Mouse (Mus musculus): Measurements from ENCODE around the gene Lypd5. TPM values are rescaled to one million over a fixed set of nuclear protein-coding genes. Genes with fewer than 3 reads are reported as not detected.

Lypd5 gene
- total RNA-seq, 1 experiment: not detected

DNA sequence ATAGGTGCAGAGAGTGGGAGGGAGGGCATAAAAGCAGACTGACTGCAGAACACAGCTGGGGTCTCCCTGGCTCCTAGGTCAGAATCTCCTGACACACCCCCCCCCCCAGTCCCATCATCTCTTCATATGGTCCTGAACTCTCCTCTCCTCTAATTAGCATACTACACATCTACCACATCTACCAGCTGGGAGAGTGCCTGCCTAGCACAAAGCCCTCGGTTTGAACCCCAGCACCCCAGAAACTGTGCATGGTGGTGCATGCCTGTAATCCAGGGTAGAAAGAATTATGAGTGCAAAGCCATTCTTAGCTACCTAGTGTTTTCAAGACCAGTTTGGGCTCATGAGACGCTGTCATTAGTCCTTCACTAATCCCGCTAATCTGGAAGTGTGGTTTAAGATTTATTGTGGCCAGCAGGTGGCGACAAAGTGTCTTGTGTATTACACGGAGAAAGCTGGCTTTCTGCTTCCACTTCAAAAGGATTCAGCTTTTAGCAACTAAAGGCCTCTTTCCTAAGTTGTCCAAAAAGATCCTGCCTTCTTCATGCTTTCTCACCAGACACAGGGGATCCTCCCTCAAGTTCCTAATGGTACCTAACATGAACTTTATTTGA, 13.2 kb upstream of the Lypd5 start:
- Histone ChIP-seq H3K36me3 (ENCODE audit: control insufficient read depth, insufficient read depth, low read length, poor library complexity, severe bottlenecking) (no peaks in the 10 kb centered on the region), H3K9me3 (ENCODE audit: control insufficient read depth, insufficient read depth, low read depth, low read length) (no peaks in the 10 kb centered on the region), H3K4me1 (ENCODE audit: control insufficient read depth in 2 of 2, insufficient read depth in 2 of 2, low read length in 2 of 2, poor library complexity in 1 of 2) (no peaks in the 10 kb centered on the region), H3K4me3 (ENCODE audit: insufficient read depth in 1 of 2, low read depth in 1 of 2, low read length in 2 of 2, poor library complexity in 1 of 2, severe bottlenecking in 1 of 2) (no peak overlapping the region), H3K9ac (ENCODE audit: insufficient read depth, low read depth, low read length, poor library complexity, severe bottlenecking) (no peak overlapping the region), H3K27ac (ENCODE audit: insufficient read depth, low read depth, low read length, poor library complexity, severe bottlenecking) (no peak overlapping the region)
- TF ChIP-seq ZC3H11A (IDR thresholded peaks at IDR 0.05; ENCODE audit: borderline replicate concordance, low read depth, low read length) (no peak), CHD2 (IDR thresholded peaks at IDR 0.05; ENCODE audit: low read depth, low read length) (no peak), ZNF384 (IDR thresholded peaks at IDR 0.05; ENCODE audit: low read depth, low read length) (no peak), HCFC1 (IDR thresholded peaks at IDR 0.05; ENCODE audit: borderline replicate concordance, insufficient read depth, low read length) (no peak), MAFK (IDR thresholded peaks at IDR 0.05; ENCODE audit: insufficient read depth, low read depth, low read length) (no peak)
- DNase-seq (ENCODE audit: low read depth, low spot score): peak; percentile 60
- in situ Hi-C loops (cut with MboI; ENCODE audit: low sequenced_read_pairs in 2 of 2, unreplicated experiment in 2 of 2): no loop called here

DNA sequence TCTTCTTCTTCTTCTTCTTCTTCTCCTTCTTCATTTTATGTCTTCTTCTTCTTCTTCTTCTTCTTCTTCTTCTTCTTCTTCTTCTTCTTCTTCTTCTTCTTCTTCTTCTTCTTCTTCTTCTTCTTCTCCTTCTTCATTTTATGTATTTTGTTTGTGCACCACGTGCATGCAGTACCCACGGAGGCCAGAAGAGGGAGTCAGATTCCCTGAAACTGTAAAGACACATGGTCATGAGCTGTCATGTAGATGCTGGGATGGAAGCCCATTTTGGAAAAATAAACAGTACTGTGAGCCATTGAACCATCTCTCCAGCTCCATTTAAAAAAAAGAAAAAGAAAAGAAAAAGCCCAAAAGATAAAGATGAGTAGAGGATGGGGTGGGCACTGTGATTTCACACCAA, 10.8 kb upstream of the Lypd5 start:
- no peak overlapping the region for H3K4me3 ChIP-seq (ENCODE audit: insufficient read depth in 1 of 2, low read depth in 1 of 2, low read length in 2 of 2, poor library complexity in 1 of 2, severe bottlenecking in 1 of 2)
- TF ChIP-seq MAFK (IDR thresholded peaks at IDR 0.05; ENCODE audit: insufficient read depth, low read depth, low read length) (no peak), ZNF384 (IDR thresholded peaks at IDR 0.05; ENCODE audit: low read depth, low read length) (no peak), ZC3H11A (IDR thresholded peaks at IDR 0.05; ENCODE audit: borderline replicate concordance, low read depth, low read length) (no peak), HCFC1 (IDR thresholded peaks at IDR 0.05; ENCODE audit: borderline replicate concordance, insufficient read depth, low read length) (no peak), CHD2 (IDR thresholded peaks at IDR 0.05; ENCODE audit: low read depth, low read length) (no peak)
- no peaks in the 10 kb centered on the region for H3K4me1 ChIP-seq (ENCODE audit: control insufficient read depth in 2 of 2, insufficient read depth in 2 of 2, low read length in 2 of 2, poor library complexity in 1 of 2)
- no peak overlapping the region for H3K9ac ChIP-seq (ENCODE audit: insufficient read depth, low read depth, low read length, poor library complexity, severe bottlenecking)
- H3K27ac ChIP-seq (ENCODE audit: insufficient read depth, low read depth, low read length, poor library complexity, severe bottlenecking): no peak overlapping the region
- H3K9me3 ChIP-seq (ENCODE audit: control insufficient read depth, insufficient read depth, low read depth, low read length): no peaks in the 10 kb centered on the region
- no peaks in the 10 kb centered on the region for H3K36me3 ChIP-seq (ENCODE audit: control insufficient read depth, insufficient read depth, low read length, poor library complexity, severe bottlenecking)
- DNase-seq (ENCODE audit: low read depth, low spot score): no peak
- in situ Hi-C loops (cut with MboI; ENCODE audit: low sequenced_read_pairs in 2 of 2, unreplicated experiment in 2 of 2): no loop called here

DNA sequence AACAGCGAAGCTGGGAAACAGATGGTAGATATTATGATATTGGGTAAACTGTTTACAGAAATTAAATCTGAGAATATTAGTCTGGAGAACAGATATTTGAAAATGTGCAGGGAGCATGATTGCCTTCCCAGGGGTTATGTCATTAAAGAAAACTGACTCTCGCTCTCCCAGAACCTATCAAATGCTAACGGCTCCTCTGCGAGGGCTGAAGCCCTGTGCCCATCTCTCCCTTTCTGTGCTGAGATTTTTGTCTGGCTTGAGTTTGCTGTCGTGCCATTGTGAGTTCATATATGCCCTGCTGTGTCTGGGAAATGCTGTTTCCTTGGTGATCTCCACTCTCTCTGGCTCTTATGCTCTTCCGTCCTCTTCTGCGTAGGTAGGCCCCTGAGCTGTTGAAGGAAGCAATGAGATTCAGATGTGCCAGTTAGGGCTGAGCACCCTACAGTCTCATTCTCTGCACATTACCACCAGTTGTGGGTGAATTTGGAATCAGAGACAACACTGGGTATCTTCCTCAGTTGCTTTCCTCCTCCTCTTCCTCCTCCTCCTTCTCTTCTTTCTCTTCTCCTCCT, 5.2 kb upstream of the Lypd5 start:
- Histone ChIP-seq H3K9me3 (ENCODE audit: control insufficient read depth, insufficient read depth, low read depth, low read length) (no peaks in the 10 kb centered on the region), H3K4me3 (ENCODE audit: insufficient read depth in 1 of 2, low read depth in 1 of 2, low read length in 2 of 2, poor library complexity in 1 of 2, severe bottlenecking in 1 of 2) (no peak overlapping the region), H3K36me3 (ENCODE audit: control insufficient read depth, insufficient read depth, low read length, poor library complexity, severe bottlenecking) (no peaks in the 10 kb centered on the region), H3K27ac (ENCODE audit: insufficient read depth, low read depth, low read length, poor library complexity, severe bottlenecking) (no peak overlapping the region), H3K4me1 (ENCODE audit: control insufficient read depth in 2 of 2, insufficient read depth in 2 of 2, low read length in 2 of 2, poor library complexity in 1 of 2) (no peaks in the 10 kb centered on the region), H3K9ac (ENCODE audit: insufficient read depth, low read depth, low read length, poor library complexity, severe bottlenecking) (no peak overlapping the region)
- TF ChIP-seq HCFC1 (IDR thresholded peaks at IDR 0.05; ENCODE audit: borderline replicate concordance, insufficient read depth, low read length) (no peak), MAFK (IDR thresholded peaks at IDR 0.05; ENCODE audit: insufficient read depth, low read depth, low read length) (no peak), CHD2 (IDR thresholded peaks at IDR 0.05; ENCODE audit: low read depth, low read length) (no peak), ZC3H11A (IDR thresholded peaks at IDR 0.05; ENCODE audit: borderline replicate concordance, low read depth, low read length) (no peak)
- no peak for DNase-seq (ENCODE audit: low read depth, low spot score)
- in situ Hi-C loops (cut with MboI; ENCODE audit: low sequenced_read_pairs in 2 of 2, unreplicated experiment in 2 of 2): no loop called here

DNA sequence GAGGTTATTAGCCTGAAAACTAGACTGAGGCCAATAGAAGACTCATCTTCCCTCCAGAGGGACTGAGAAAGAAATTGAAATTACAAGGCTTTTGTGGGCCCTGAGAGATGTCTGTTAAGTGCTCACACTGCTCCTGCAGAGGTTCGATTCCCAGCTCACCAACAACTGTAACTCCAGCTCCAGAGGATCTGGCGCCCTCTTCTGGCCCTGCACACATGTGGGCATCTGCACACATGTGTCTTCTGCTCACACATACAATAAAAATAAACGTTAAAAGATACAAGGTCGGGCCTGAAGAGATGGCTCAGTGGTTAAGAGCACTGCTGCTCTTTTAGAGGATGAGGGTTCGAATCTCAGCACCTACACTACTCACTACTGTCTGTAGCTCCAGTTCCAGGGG, 2.6 kb upstream of the Lypd5 start:
- H3K4me1 ChIP-seq (ENCODE audit: control insufficient read depth in 2 of 2, insufficient read depth in 2 of 2, low read length in 2 of 2, poor library complexity in 1 of 2): peaks cover 0 to 2% of the 10 kb centered on the region in 2 experiments; a peak in 1 of 4 replicates
- no peak overlapping the region for H3K4me3 ChIP-seq (ENCODE audit: insufficient read depth in 1 of 2, low read depth in 1 of 2, low read length in 2 of 2, poor library complexity in 1 of 2, severe bottlenecking in 1 of 2)
- no peak overlapping the region for H3K9ac ChIP-seq (ENCODE audit: insufficient read depth, low read depth, low read length, poor library complexity, severe bottlenecking)
- H3K27ac ChIP-seq (ENCODE audit: insufficient read depth, low read depth, low read length, poor library complexity, severe bottlenecking): no peak overlapping the region
- in situ Hi-C loops (cut with MboI; ENCODE audit: low sequenced_read_pairs in 2 of 2, unreplicated experiment in 2 of 2): no loop called here
- TF ChIP-seq ZC3H11A (IDR thresholded peaks at IDR 0.05; ENCODE audit: borderline replicate concordance, low read depth, low read length): no peak
- DNase-seq (ENCODE audit: low read depth, low spot score): no peak
- H3K9me3 ChIP-seq (ENCODE audit: control insufficient read depth, insufficient read depth, low read depth, low read length): no peaks in the 10 kb centered on the region
- no peaks in the 10 kb centered on the region for H3K36me3 ChIP-seq (ENCODE audit: control insufficient read depth, insufficient read depth, low read length, poor library complexity, severe bottlenecking)

DNA sequence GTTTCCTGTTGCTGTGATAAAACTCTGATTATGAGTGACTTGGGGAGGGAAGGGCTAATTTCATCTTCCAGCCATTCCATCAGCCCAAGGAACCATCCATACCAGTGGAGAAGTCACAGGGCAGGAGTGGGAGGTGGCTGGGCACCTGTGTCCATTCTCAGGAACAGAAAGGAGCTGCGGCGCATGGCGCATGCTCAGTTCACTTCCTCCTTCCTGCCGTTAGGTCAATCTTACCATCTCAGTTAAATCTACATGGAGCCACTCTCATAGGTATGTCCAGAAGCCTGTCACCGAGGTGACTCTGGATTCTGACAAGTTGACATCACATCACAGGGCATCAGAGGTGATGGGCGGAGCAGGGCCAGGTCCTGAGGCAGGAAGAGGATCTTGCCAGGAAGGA, 6.7 kb downstream of the Lypd5 start:
- in situ Hi-C loops (cut with MboI; ENCODE audit: low sequenced_read_pairs in 2 of 2, unreplicated experiment in 2 of 2): loop anchor here (25.0 kb wide), 1 partner anchor 393 kb away; the partner anchor contains the start of genes Vmn1r180 (in 2 of the 2) and Vmn1r181 (in 2 of the 2)
- TF ChIP-seq HCFC1 (IDR thresholded peaks at IDR 0.05; ENCODE audit: borderline replicate concordance, insufficient read depth, low read length): no peak
- no peak for DNase-seq (ENCODE audit: low read depth, low spot score)
- Histone ChIP-seq H3K36me3 (ENCODE audit: control insufficient read depth, insufficient read depth, low read length, poor library complexity, severe bottlenecking) (no peaks in the 10 kb centered on the region), H3K9ac (ENCODE audit: insufficient read depth, low read depth, low read length, poor library complexity, severe bottlenecking) (no peak overlapping the region), H3K27ac (ENCODE audit: insufficient read depth, low read depth, low read length, poor library complexity, severe bottlenecking) (no peak overlapping the region), H3K4me1 (ENCODE audit: control insufficient read depth in 2 of 2, insufficient read depth in 2 of 2, low read length in 2 of 2, poor library complexity in 1 of 2) (peaks cover 0 to 2% of the 10 kb centered on the region in 2 experiments; a peak in 1 of 4 replicates), H3K9me3 (ENCODE audit: control insufficient read depth, insufficient read depth, low read depth, low read length) (no peaks in the 10 kb centered on the region), H3K4me3 (ENCODE audit: insufficient read depth in 1 of 2, low read depth in 1 of 2, low read length in 2 of 2, poor library complexity in 1 of 2, severe bottlenecking in 1 of 2) (no peak overlapping the region)

Measured in ES-E14 (cell line).